Mouse (Mus musculus): Measurements from ENCODE around the gene Dusp14.
A peak's percentile ranks its signal among the peaks of the same experiment; 100 is the strongest.

Gene Dusp14

DNA sequence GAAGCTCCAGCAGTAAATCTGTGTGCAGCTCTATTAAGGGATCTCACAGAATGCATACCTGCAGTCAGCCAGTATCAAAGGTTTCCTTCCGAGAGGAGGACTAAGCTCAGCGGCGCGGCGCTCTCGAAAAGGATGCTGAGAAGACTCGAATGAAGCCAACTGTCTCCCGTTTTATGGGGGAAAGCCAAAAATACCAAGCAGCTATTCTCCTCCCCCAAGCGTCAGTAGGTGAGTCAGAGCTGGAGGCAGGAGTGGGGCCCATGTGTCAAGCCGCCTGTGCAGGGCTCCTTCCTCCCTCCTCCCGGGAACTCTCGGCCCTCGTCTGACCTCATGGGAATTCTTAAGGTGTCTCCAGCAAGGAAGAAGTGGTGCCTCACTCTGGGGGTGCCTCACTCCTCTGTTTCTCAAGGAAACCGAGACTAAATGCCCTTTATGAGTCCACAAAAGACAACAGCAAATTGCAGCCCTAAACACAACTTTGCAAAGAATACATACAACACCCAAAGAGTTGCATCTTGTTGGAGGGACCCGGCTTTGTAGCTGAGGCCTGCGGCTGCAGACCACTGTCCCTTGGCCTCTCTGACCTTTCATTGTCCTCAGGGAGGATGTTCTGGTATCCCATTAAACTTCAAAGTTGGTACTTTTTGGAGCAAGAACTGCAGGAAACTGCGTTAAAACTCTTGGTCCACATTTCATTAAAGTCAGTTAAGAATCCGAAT, 2.0 kb downstream of the Dusp14 start:
- peak in 1 of 2 experiments; percentile 50 for DNase-seq (ENCODE audit: low spot score in 2 of 2)

DNA sequence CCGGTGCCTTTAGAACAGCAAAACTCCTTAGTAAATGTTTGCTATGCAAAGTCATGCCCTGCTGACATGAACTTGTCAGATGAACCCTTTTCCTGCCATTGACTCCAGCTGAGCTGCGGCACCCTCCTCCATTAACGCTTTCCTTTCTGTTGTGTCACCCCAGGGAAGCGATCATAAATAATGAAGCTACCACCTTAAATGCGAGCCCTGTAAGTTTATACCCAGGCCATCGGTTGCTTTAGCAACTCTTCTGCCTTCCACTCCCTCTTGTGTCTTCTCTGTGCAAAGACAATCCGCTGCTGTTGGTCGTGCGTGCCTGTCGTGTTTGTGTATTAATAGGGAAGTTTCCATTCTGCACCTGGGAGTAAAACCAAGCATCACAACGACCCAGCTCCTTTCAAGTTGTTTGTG, 3.0 kb downstream of the Dusp14 start:
- no peak for DNase-seq (ENCODE audit: low spot score in 2 of 2)

DNA sequence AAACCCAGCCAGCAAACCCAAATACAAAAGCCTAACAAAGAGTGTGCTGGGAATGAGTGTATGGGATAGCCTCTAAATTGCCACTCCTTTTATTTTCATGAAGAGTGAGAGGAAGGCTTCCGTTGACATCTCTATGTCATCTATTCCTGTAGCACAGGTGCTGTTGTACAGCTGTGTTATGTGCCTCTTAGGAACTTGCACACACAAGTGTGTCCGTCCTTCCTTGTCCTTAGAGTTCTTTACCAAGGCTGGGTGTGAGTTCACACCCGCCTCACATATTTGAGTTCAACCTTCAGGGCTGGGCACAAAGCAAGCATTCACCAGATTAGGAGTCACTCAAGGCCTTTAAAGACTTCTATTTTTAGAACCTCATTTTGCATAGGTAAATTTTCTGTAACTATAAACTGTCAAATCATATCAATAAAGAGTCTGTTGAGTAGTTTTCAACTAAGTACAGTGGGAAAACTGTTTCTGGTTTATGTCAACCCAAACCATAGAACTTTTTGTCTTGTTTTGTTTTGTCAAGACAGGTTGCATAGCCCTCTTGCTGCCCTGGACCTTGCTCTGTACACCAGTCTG, 5.3 kb downstream of the Dusp14 start:
- DNase-seq (ENCODE audit: low spot score in 2 of 2) = no peak

DNA sequence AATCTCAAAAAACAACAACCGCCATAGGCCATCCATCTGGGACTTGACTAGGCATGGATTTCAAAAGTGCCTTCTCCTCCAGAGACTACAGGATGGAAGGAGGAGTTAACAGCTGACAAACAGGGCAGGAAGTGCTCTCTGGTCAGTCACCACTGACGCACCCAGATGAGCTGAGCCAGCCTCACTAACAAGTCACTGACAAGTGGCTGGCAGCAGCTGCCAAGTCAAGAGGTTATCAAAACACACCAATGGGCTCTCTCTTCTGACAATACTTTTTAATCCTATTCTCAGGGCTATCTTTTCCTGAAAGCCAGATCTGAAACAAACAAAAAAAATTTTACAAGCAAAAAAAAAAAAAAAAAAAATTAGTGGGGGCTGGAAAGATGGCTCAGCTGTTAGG, 6.3 kb downstream of the Dusp14 start:
- no peak for DNase-seq (ENCODE audit: low spot score in 2 of 2)

DNA sequence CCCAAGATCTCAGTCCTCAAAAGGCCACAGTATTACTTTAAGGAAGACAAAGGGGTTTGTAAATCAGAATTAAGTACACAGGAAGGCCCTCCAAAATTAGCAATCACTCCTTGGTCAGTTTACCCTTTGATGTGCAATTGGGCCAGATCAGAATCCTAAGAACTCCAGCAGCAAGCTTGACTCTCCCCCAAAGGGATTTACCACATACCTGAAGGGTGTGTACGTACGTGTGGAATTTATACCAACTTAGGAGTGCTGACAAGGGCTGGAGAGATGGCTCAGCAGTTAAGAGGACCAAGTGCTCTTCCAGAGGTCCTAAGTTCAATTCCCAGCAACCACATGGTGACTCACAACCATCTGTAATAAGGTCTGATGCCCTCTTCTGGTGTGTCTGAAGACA, 7.2 kb downstream of the Dusp14 start:
- no peak for DNase-seq (ENCODE audit: low spot score in 2 of 2)

- no peak for DNase-seq (ENCODE audit: low spot score in 2 of 2)
Observed at GRCm38 (mm10) chr11:84060635-84061034, 8.4 kb downstream of the Dusp14 start.

DNA sequence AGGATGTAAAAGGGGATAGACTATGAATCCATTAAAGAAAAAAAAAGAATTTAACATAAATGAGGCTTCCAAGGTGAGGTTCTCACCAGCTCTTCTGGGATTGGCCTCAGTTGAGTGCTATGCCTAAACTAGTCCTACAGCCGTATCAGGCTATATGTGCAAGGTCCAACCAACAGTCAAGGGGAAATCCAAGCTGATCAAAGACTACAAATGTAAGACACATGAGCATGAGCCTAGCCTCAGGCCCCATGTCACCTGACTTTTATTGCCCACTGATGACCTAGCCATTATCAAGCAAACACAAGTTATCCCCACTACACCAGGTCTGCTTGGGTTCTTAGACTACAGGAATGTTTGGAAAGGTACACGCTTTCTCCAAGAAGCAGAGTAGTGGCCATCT, 9.3 kb downstream of the Dusp14 start:
- DNase-seq (ENCODE audit: low spot score in 2 of 2) = no peak

DNA sequence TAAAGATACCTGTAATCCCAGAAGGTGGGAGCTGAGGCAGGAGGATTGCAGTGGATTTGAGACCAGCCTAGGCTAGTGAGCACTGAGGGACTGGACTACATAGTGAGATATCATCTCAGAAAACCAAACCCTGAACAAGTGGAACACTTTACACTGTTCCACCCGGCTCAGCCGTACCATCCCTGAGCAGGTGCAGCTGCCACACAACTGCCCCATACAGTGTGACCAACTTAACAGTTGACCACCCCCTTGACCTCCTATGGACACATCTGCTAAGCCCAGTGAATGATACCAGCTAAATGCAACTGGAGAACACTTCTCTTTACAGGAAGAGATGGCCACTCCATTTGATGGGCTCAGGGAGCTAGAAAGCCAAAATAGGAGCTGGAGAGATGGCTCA, 11.6 kb downstream of the Dusp14 start:
- DNase-seq (ENCODE audit: low spot score in 2 of 2) = no peak

GRCm38 (mm10) chr11:84053524-84054163, 15.4 kb downstream of the Dusp14 start:
- DNase-seq (ENCODE audit: low spot score in 2 of 2) = peak in 1 of 2 experiments; percentile 59

- DNase-seq (ENCODE audit: low spot score in 2 of 2) = no peak
Observed at GRCm38 (mm10) chr11:84053055-84053454, 16.0 kb downstream of the Dusp14 start.

- DNase-seq (ENCODE audit: low spot score in 2 of 2) = no peak
Observed at GRCm38 (mm10) chr11:84048411-84048810, 20.6 kb downstream of the Dusp14 start.

- peak; percentile 17 to 40 for DNase-seq (ENCODE audit: low spot score in 2 of 2)
Observed at GRCm38 (mm10) chr11:84047270-84047669, 21.8 kb downstream of the Dusp14 start.

DNA sequence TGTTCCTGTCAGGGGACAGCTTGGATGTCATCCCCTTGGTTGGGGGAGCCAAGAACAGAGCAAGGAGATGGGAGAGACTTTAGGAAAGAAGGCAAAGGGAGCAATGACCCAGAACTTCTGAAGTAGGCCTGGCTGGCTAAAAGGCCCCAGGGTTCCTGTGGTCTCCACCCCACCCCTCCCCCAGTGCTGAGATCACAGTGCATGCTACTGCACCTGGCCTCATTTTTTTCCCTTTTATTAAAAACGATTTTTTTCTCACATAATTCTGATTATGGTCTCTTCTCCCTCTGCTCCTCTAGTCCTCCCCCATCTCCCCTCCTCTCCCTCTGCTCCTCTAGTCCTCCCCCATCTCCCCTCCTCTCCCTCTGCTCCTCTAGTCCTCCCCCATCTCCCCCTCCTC, 24.1 kb downstream of the Dusp14 start:
- no peak for DNase-seq (ENCODE audit: low spot score in 2 of 2)

- DNase-seq (ENCODE audit: low spot score in 2 of 2) = no peak
Observed at GRCm38 (mm10) chr11:84042808-84043762, 26.0 kb downstream of the Dusp14 start.

DNA sequence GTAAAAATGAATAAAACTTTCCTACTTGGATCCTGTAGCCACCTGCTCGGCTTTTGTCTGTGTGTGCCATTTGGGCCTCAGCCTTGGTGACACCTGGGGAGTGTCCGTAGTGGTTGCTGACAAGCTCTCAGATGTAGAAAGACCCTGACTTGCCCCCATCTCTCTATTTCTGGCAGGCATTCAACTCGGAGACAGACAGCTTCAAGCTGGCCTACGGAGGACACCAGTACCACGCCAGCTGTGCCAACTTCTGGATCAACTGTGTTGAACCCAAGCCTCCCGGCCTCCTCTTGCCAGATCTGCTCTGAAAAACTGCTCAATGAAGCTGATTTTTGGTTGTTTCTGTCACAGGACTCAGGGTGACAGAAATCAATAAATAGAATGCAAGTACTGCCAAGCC, 28.4 kb downstream of the Dusp14 start:
- no peak for DNase-seq (ENCODE audit: low spot score in 2 of 2)

DNA sequence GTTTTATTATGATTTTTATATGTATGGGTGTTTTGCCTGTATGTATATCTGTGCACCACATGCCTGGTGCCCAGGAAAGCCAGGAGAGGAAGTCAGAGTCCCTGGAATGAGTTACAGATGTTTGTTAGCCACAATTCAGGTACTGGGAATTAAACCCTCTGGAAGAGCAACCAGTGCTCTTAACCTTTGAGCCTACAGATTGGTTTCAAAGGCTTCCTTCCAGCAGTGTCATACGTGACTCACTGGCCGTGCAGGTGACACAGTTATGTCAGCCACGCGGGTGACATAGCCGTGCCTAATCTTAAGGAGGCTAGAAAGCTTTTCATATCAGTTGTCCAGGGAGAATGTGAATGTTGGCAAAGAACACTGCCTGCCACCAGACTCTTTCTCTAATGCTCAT, 35.4 kb downstream of the Dusp14 start:
- no peak for DNase-seq (ENCODE audit: low spot score in 2 of 2)

GRCm38 (mm10) chr11:84032559-84032958, 36.5 kb downstream of the Dusp14 start:
- no peak for DNase-seq (ENCODE audit: low spot score in 2 of 2)

DNA sequence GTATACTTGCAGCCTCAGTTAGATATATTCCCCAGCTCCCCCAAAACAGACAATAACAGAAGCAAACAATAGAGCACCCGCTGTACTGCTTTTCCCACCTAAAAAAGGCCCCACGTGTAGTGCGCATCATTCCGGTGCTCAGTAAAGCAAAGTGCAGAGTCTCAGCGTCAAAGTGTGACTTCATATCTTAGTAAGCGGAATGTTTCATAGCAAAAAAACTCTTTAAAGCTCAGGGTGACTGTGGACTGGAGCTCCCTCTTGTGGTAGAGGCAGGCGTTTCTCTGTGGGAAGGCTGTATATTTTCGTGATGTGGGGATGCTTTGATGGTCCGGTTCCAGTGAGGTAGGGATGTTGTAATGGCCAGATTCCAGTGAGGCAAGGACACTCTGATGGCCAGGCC, 37.1 kb downstream of the Dusp14 start:
- DNase-seq (ENCODE audit: low spot score in 2 of 2) = peak; percentile 46 to 49

DNA sequence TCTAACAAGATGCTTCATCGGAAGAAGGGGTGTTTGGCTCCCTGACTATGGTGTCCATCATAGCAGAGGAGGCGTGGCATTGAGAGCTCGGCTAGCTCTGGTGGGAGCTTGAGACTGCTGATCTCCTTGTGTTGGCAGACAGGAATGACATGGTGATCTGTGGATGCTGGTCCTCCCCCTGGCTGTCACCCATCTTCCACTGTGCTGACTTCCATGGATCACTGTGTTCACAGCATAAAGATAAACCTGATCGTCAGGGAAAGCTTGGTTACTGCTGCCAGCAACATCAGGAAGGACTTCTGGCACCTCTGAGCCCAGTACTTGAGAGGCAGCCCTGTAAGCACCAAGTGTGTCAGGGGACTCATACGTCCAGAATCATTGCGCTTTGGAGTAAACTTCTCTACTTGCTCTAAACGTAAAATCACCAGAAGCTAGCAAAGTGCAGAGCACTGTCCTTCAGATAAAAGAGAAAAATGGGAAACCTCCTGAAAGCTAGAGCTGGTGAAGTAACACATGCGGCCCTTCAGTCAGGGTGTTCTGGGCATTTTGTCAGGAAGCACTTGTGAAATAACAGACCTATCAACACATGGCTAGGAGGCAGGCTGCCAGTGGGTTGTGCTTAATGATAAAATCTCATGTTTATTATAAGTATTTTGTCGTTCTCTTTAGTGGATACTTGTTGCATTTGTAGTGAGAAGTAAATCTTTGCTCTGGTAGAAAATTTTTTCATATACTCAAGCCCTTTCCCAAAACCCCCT, 40.6 kb downstream of the Dusp14 start:
- DNase-seq (ENCODE audit: low spot score in 2 of 2) = peak in 1 of 2 experiments; percentile 74

DNA sequence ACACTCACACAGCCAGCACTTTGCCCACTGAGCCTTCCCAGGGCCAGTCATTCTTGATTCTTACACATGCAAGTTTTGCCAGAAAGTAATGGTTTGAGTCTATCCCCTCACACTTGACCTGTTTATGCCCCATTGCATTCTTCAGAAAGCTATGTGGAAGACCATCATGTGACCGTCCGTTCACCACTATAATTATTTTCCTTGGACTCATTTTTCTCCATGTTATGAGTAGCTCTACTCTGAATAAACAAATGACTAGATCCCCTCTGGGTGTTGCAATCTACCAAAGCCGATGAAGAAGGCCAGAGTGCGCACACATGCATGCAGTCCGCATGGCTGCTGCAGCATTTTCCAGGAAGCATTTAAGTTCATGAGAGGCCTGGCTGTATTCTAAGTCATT, 41.8 kb downstream of the Dusp14 start:
- DNase-seq (ENCODE audit: low spot score in 2 of 2) = no peak

DNA sequence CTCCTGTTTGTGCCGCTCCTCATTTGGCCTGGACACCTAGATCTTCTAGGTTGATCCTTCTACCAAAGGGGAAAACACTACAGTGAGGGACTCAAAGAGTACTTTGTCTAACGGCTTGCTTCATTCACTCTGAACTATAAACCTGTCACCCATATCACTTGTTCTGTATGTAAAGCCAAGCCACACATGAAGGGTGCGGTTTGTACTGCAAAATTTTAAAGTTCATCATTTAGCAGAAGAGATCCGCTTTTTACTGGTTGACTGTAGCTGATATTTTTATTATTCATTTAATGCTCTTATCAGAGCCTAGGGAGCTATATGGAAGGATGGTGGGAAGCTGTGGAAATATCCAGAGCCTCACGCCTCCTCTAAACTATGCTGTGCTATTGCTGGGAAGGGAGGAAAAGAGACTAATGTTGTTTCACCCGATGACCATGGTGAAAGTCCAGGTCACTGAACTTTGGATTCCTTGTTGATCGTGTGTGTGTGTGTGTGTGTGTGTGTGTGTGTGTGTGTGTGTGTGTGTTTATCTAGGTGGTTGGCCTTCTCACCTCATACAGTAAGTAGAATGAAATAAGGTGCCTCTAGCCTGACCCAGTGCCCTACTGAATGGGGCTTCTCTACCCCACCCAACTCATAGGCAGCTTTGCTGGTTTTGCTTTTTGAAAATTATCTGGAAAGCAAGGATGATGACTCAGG, 52.1 kb downstream of the Dusp14 start:
- DNase-seq (ENCODE audit: low spot score in 2 of 2) = no peak

Measured in urinary bladder, postnatal 36 days (tissue).